ENCODE assay signal across 20 mouse cellular contexts in the genomic region with DNA sequence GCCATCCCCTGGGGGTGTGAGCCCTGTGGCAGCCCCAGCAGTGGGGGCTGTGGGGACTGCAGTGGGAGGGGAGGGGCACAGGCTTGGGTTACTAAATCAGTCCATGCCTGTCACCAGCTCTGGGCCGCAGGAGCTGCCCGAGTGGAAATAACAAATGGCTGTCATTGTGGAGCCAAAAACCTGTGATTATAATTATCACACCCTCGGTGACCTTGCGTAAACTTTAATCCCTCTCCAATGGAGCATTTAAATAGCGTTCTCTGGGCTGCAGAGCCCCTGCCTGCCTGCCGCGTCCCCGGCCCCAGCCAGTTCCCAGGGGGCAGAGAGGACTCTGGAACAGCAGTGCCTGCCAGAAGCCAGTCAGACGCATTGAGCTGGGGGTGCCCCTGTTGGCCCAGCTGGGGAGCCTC. TPM values are rescaled to one million over a fixed set of nuclear protein-coding genes. Genes with fewer than 3 reads are reported as not detected.
DNase-seq lines count a peak whose midpoint lies in the region; ATAC-seq and TF ChIP-seq lines count a peak whose summit lies in the region.
"Had no signal": no experiment of that assay in that cellular context is flagged by ENCODE, and none has a peak within 500 bp of the region (broad histone marks: within the 10 kb centered on the region; RNA-seq: fewer than 3 reads in every experiment).

No protein-coding gene starts in this region.

- no peak overlapping the region for H3K9ac ChIP-seq in forebrain, postnatal 0 days
- H3K9ac ChIP-seq in forebrain, embryonic 16.5 days (replicated peaks; ENCODE audit: low read depth, low read length), result no peak overlapping the region
- no peak overlapping the region for H3K9ac ChIP-seq in heart, embryonic 11.5 days (ENCODE audit: low read depth, low read length)
- H3K9ac ChIP-seq in hindbrain, embryonic 12.5 days, result no peak overlapping the region
- H3K9ac ChIP-seq: forebrain, embryonic 12.5 days; limb, embryonic 15.5 days; lung, embryonic 14.5 days; neural tube, embryonic 13.5 days had no signal

- no peak overlapping the region for H3K27ac ChIP-seq in forebrain, postnatal 0 days (ENCODE audit: low read depth, low read length)
- no peak overlapping the region for H3K27ac ChIP-seq in forebrain, embryonic 16.5 days (ENCODE audit: low read length)
- H3K27ac ChIP-seq in heart, embryonic 11.5 days (ENCODE audit: low read depth, low read length), result no peak overlapping the region
- H3K27ac ChIP-seq in hindbrain, embryonic 12.5 days, result no peak overlapping the region
- H3K27ac ChIP-seq: forebrain, embryonic 12.5 days; limb, embryonic 15.5 days; neural tube, embryonic 13.5 days had no signal

- no peak overlapping the region for H3K4me2 ChIP-seq in forebrain, postnatal 0 days (ENCODE audit: low read depth)
- H3K4me2 ChIP-seq in forebrain, embryonic 16.5 days (ENCODE audit: low read length), result no peak overlapping the region
- peak overlapping the region; percentile 3; the same call in 1 of the 2 replicates for H3K4me2 ChIP-seq in heart, embryonic 11.5 days
- 0 out of 2 replicates have a peak overlapping the region, but pooled peaks have one; percentile 15 for H3K4me2 ChIP-seq in hindbrain, embryonic 12.5 days (replicated peaks)
- H3K4me2 ChIP-seq: forebrain, embryonic 12.5 days; limb, embryonic 15.5 days; lung, embryonic 14.5 days; neural tube, embryonic 13.5 days had no signal

- 6% methylated on average over 9 of the region's 9 CpGs for WGBS in forebrain, postnatal 0 days
- WGBS in forebrain, embryonic 16.5 days, result 3% methylated on average over 9 of the region's 9 CpGs
- WGBS in heart, embryonic 11.5 days (ENCODE audit: insufficient replicate concordance), result 5% methylated on average over 9 of the region's 9 CpGs
- 2% methylated on average over 9 of the region's 9 CpGs for WGBS in hindbrain, embryonic 12.5 days

- H3K4me1 ChIP-seq in forebrain, postnatal 0 days (ENCODE audit: insufficient read depth), result no peaks in the 10 kb centered on the region
- peaks cover 2% of the 10 kb centered on the region; the same call in 1 of the 2 replicates for H3K4me1 ChIP-seq in forebrain, embryonic 16.5 days (replicated peaks; ENCODE audit: control insufficient read depth, insufficient read depth, low read length)
- peaks cover 30% of the 10 kb centered on the region for H3K4me1 ChIP-seq in heart, embryonic 11.5 days (ENCODE audit: control insufficient read depth, insufficient read depth, low read length)
- H3K4me1 ChIP-seq in hindbrain, embryonic 12.5 days, result peaks cover 27% of the 10 kb centered on the region
- H3K4me1 ChIP-seq: megakaryocyte, embryonic 14.5 days had no signal

- ATAC-seq in forebrain, postnatal 0 days, result 0 out of 2 replicates have a peak, but pooled peaks have one; percentile 14
- ATAC-seq in forebrain, embryonic 16.5 days, result no peak
- ATAC-seq in heart, embryonic 11.5 days (replicated peaks; ENCODE audit: insufficient number of reproducible peaks, low FRiP score, low TSS enrichment), result no peak
- peak; percentile 54 for ATAC-seq in hindbrain, embryonic 12.5 days (ENCODE audit: low FRiP score)
- no peak for ATAC-seq in megakaryocyte progenitor cell, adult 5-6 weeks (replicated peaks; ENCODE audit: poor library complexity)
- ATAC-seq: activated CD4-positive, CD25-positive, alpha-beta regulatory T cell, adult 4 months had no signal

- no peak for DNase-seq in forebrain, postnatal 0 days
- DNase-seq in R1 (ENCODE audit: low read depth, low spot score), result peak; percentile 36
- DNase-seq in thymus, postnatal 10 days (ENCODE audit: low spot score in 2 of 2), result no peak
- no peak for DNase-seq in right cerebral cortex, postnatal 25 days
- DNase-seq: cerebellum, adult 8-10 months; kidney, postnatal 14 days; lung, embryonic 14.5 days had no signal

- no peak for TF ChIP-seq CTCF in forebrain, postnatal 0 days (IDR thresholded peaks at IDR 0.05; ENCODE audit: low read depth)

- no peak overlapping the region for H3K4me3 ChIP-seq in forebrain, postnatal 0 days (ENCODE audit: low read depth, low read length)
- no peak overlapping the region for H3K4me3 ChIP-seq in forebrain, embryonic 16.5 days (replicated peaks; ENCODE audit: low read length)
- no peak overlapping the region for H3K4me3 ChIP-seq in heart, embryonic 11.5 days (ENCODE audit: low read depth, low read length)
- no peak overlapping the region for H3K4me3 ChIP-seq in hindbrain, embryonic 12.5 days
- H3K4me3 ChIP-seq: forebrain, embryonic 12.5 days; limb, embryonic 15.5 days; megakaryocyte, embryonic 14.5 days; neural tube, embryonic 13.5 days had no signal

- no peaks in the 10 kb centered on the region for H3K36me3 ChIP-seq in forebrain, postnatal 0 days (ENCODE audit: insufficient read depth)
- no peaks in the 10 kb centered on the region for H3K36me3 ChIP-seq in forebrain, embryonic 16.5 days (ENCODE audit: control insufficient read depth, insufficient read depth)
- H3K36me3 ChIP-seq in heart, embryonic 11.5 days (ENCODE audit: control insufficient read depth, insufficient read depth, low read length), result no peaks in the 10 kb centered on the region
- no peaks in the 10 kb centered on the region for H3K36me3 ChIP-seq in hindbrain, embryonic 12.5 days
- H3K36me3 ChIP-seq: forebrain, embryonic 12.5 days; G1E; limb, embryonic 15.5 days; neural tube, embryonic 13.5 days had no signal

- H3K9me3 ChIP-seq in forebrain, postnatal 0 days (ENCODE audit: low read length), result no peaks in the 10 kb centered on the region
- H3K9me3 ChIP-seq in forebrain, embryonic 16.5 days (ENCODE audit: control insufficient read depth, low read length), result no peaks in the 10 kb centered on the region
- H3K9me3 ChIP-seq in heart, embryonic 11.5 days (replicated peaks; ENCODE audit: control insufficient read depth, low read length), result no peaks in the 10 kb centered on the region
- H3K9me3 ChIP-seq in hindbrain, embryonic 12.5 days (replicated peaks), result no peaks in the 10 kb centered on the region
- H3K9me3 ChIP-seq: forebrain, embryonic 12.5 days; G1E; limb, embryonic 15.5 days; neural tube, embryonic 13.5 days had no signal

- H3K27me3 ChIP-seq in forebrain, postnatal 0 days (ENCODE audit: insufficient read depth, low read length), result no peaks in the 10 kb centered on the region
- no peaks in the 10 kb centered on the region for H3K27me3 ChIP-seq in forebrain, embryonic 16.5 days (replicated peaks; ENCODE audit: control insufficient read depth, insufficient read depth, low read length)
- peaks cover 20% of the 10 kb centered on the region for H3K27me3 ChIP-seq in heart, embryonic 11.5 days (ENCODE audit: control insufficient read depth, insufficient read depth, low read length)
- H3K27me3 ChIP-seq in hindbrain, embryonic 12.5 days, result peaks cover 36% of the 10 kb centered on the region

RNA-seq across cellular contexts. Expression of a gene that starts 54.4 kb away (rescaled TPM):
- not detected in 2 replicates for total RNA-seq in forebrain, postnatal 0 days (2014; rRNA removed)
- not detected in 2 replicates for polyA plus RNA-seq in forebrain, postnatal 0 days (2015; fragmentation: Nextera tagmentation; extraction: Ambion mirVana)
- not detected in 2 replicates for polyA plus RNA-seq in forebrain, embryonic 16.5 days (2015; fragmentation: Nextera tagmentation; extraction: Ambion mirVana)
- not detected in 2 replicates for polyA plus RNA-seq in heart, embryonic 11.5 days (2014; fragmentation: Nextera tagmentation; extraction: Ambion mirVana)
- polyA plus RNA-seq in hindbrain, embryonic 12.5 days (2016; fragmentation: Nextera tagmentation; extraction: Ambion mirVana), result 2.8 and 3.2 TPM in 2 replicates
- not detected in 2 replicates for total RNA-seq in megakaryocyte progenitor cell, adult 5-6 weeks (2015)
- total RNA-seq in megakaryocyte progenitor cell, adult 5-6 weeks (2017), result not detected in 2 replicates
- total RNA-seq: gastrocnemius, adult 18-20 months had no signal
- polyA plus RNA-seq: activated CD4-positive, CD25-positive, alpha-beta regulatory T cell, adult 4 months; C2C12; forebrain, embryonic 12.5 days; G1E; limb, embryonic 15.5 days; lung, embryonic 14.5 days; thymus, postnatal 0 days had no signal

Comparison
In these comparisons a context has a peak if more than half of its experiments do, and no peak if none do; other contexts are left out.
1. ATAC-seq: peak in forebrain, postnatal 0 days (single experiment) and hindbrain, embryonic 12.5 days (single experiment); none in forebrain, embryonic 16.5 days (single experiment), heart, embryonic 11.5 days (single experiment) and megakaryocyte progenitor cell, adult 5-6 weeks (single experiment).
2. H3K4me2 ChIP-seq: peak in heart, embryonic 11.5 days (single experiment) and hindbrain, embryonic 12.5 days (single experiment); none in forebrain, postnatal 0 days (single experiment) and forebrain, embryonic 16.5 days (single experiment).